Mouse (Mus musculus): ENCODE results near the gene AI467606.

The AI467606 gene

GRCm38 (mm10) chr7:127096456-127096855, 5.3 kb downstream of the AI467606 start:
- DNase-seq: no peak

- no peak for DNase-seq
Measured at GRCm38 (mm10) chr7:127098521-127098920, 7.4 kb downstream of the AI467606 start.

GRCm38 (mm10) chr7:127098950-127099349, 7.8 kb downstream of the AI467606 start:
- DNase-seq: no peak

GRCm38 (mm10) chr7:127099528-127099927, 8.4 kb downstream of the AI467606 start:
- DNase-seq: no peak

- no peak for DNase-seq
Measured at GRCm38 (mm10) chr7:127101451-127102016, 10.4 kb downstream of the AI467606 start.

GRCm38 (mm10) chr7:127102148-127102547, 11.0 kb downstream of the AI467606 start:
- no peak for DNase-seq

- no peak for DNase-seq
Measured at GRCm38 (mm10) chr7:127103960-127104359, 12.8 kb downstream of the AI467606 start.

GRCm38 (mm10) chr7:127104560-127105332, 13.6 kb downstream of the AI467606 start:
- peak; percentile 73 for DNase-seq

GRCm38 (mm10) chr7:127105551-127105950, 14.4 kb downstream of the AI467606 start:
- DNase-seq: no peak

GRCm38 (mm10) chr7:127110239-127111007, 19.3 kb downstream of the AI467606 start:
- DNase-seq: peak; percentile 62

GRCm38 (mm10) chr7:127111461-127111860, 20.3 kb downstream of the AI467606 start:
- DNase-seq: peak; percentile 35

- DNase-seq: no peak
Measured at GRCm38 (mm10) chr7:127112251-127112841, 21.2 kb downstream of the AI467606 start.

GRCm38 (mm10) chr7:127112921-127113597, 21.9 kb downstream of the AI467606 start:
- DNase-seq: no peak

- DNase-seq: peak; percentile 72
Measured at GRCm38 (mm10) chr7:127113614-127114259, 22.6 kb downstream of the AI467606 start.

- no peak for DNase-seq
Measured at GRCm38 (mm10) chr7:127114920-127115319, 23.8 kb downstream of the AI467606 start.

- no peak for DNase-seq
Measured at GRCm38 (mm10) chr7:127116331-127116935, 25.3 kb downstream of the AI467606 start.

GRCm38 (mm10) chr7:127117948-127118347, 26.8 kb downstream of the AI467606 start:
- peak; percentile 26 for DNase-seq

- peak; percentile 40 for DNase-seq
Measured at GRCm38 (mm10) chr7:127118671-127119445, 27.7 kb downstream of the AI467606 start.

GRCm38 (mm10) chr7:127121061-127121910, 30.1 kb downstream of the AI467606 start:
- peak; percentile 80 for DNase-seq

GRCm38 (mm10) chr7:127121911-127122270, 30.7 kb downstream of the AI467606 start, which contains the start of gene Qprt:
TSS of gene Qprt (minus strand) at chr7:127122226.
- DNase-seq: peak; percentile 35
